Mouse (Mus musculus) gastrocnemius, adult 2 months (tissue): ENCODE results near the gene Gjb5. TPM values are rescaled to one million over a fixed set of nuclear protein-coding genes. Genes with fewer than 3 reads are reported as not detected.

Experiments used
- DNase-seq: peaks from one replicate; pipeline ENCODE4 v3.0.0; 2022
- H3K27ac ChIP-seq: fragments of 200-600 bp; 2 replicates; pipeline ENCODE4 v1.8.1; 2022; ENCODE audit warnings: mild to moderate bottlenecking
- H3K4me3 ChIP-seq: fragments of 200-600 bp; 2 replicates; pipeline ENCODE4 v1.8.1; 2022; ENCODE audit warnings: mild to moderate bottlenecking, moderate library complexity
- CTCF ChIP-seq: fragments of 200-600 bp; IDR thresholded peaks from 2 replicates; pipeline ENCODE4 v1.8.1; 2022; ENCODE audit warnings: antibody characterized with exemption, mild to moderate bottlenecking, moderate library complexity
- intact Hi-C: fragments of 180-260 bp; cut with DNase I; formaldehyde crosslinking; loops from one replicate; pipeline ENCODE4 v1.15.1; 2025
- total RNA-seq, 2 experiments: library from RNA; stranded (reverse); gene quantifications; 2 replicates each; pipeline ENCODE4 v1.2.3; 2021

Gene Gjb5
- total RNA-seq, 2 experiments from 2014 or later: not detected

DNA sequence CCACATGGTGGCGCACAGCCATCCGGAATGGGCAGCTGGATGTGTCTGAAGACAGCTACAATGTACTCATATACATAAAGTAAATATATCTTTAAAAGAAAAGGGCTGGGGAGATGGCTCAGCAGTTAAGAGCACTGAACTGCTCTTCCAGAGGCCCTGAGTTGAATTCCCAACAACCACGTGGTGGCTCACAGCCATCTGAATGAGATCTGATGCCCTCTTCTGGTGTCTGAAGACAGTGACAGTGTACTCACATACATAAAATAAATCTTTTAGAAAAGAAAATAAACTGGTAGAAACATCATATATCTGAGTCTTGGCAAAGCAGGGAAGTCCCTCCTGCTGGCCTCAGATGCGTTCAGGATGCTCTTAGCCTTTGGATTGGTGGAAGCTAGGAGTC lies 40.8 kb downstream of the Gjb5 start:
- intact Hi-C loops: no loop called here
- no peak overlapping the region for H3K4me3 ChIP-seq
- TF ChIP-seq CTCF: peak; percentile 43
- DNase-seq: no peak
- H3K27ac ChIP-seq: no peak overlapping the region

DNA sequence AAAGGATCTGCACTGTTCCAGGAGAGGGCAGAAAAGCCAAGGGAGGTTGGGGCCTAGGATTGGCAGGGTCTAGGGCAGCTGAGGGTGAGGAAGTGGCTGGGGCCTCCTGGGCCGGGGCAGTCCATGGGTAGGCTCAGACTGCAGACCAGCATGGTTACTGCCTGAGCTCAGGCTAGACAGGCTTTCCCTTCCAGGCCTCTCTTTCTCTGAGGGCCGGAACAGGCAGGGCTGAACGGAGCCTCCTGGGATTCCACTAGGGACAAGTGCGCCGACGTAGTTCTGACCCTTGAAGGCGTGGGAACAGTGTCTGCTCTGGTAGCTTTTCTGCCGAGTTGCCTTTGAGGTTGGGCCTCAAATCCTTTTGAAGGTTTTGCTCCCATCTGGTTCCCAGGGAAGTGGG lies 42.2 kb downstream of the Gjb5 start:
- DNase-seq: peak; percentile 36
- intact Hi-C loops: no loop called here
- H3K27ac ChIP-seq: peak overlapping the region; percentile 79

DNA sequence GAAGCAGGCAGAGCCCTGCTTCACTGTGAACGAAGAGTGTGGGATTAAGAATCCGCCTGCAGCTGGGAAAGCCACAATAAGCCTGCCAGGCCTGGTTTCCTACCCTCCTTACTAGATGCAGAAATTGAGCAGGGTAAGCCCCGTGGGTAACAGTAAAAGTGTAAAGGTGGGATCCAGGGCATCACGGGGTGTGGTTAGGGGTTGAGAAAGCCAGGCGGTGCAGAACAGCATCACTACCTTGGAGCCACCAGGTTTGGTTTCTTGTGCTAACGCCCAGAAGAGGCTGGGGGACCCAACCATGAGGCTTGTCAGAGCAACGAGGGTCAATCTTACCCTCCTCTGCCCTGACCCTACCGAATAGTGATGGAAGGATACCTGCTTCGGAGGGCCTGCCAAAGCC lies 43.4 kb downstream of the Gjb5 start:
- H3K27ac ChIP-seq: peak overlapping the region; percentile 79
- intact Hi-C loops: no loop called here
- peak overlapping the region; percentile 72 for H3K4me3 ChIP-seq
- TF ChIP-seq CTCF: no peak
- DNase-seq: no peak

More for the DNA sequence above, 42.2 kb downstream of the Gjb5 start:
- H3K4me3 ChIP-seq: no peak overlapping the region
- TF ChIP-seq CTCF: no peak

DNA sequence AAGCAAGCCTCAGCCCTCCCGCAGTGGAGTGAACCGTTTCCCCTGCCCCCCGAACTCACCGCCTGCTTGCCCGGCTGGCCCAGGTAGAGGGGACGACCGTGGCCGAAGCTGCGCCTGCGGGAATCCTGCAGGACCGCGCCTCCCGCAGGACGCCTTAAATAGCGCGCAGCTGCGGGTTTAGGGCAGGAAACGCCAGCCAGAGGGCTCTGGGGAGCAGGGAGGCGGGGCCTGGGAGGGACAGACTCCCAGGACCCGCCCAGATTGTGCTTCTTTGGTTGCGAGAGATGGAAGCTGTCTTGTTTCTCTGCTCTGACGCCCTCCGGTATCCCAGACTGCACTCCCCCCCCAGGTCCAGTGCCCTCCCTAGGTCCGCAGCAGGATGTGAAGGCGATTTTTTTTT lies 44.1 kb downstream of the Gjb5 start, which contains the start of gene Gja4:
Gene Gja4 (minus strand): TSS at position 179 of the 400 bp plus-strand sequence.
- Histone ChIP-seq H3K27ac (peak within 1 kb of the TSS; percentile 79), H3K4me3 (peak within 1 kb of the TSS; percentile 72)
- DNase-seq: peak; percentile 89
- TF ChIP-seq CTCF: peak; percentile 50
- intact Hi-C loops: no loop called here

DNA sequence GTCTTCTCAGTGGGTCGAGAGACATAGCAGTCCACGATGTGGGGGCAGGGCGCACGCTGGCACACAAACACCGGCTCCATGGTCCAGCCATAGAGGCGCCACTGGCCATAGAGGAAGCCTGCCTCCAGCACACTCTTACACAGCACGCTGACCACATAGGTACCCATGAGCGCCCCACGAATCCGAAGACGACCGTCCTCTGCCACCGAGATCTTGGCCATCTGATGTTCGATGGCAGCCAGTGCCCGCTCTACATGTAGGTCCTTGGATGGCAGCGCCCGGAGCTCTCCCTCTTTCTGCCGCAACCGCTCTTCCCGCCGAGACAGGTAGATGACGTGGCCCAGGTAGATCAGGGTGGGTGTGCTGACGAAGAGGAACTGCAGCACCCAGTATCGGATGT lies 45.6 kb downstream of the Gjb5 start:
- peak overlapping the region; percentile 72 for H3K4me3 ChIP-seq
- TF ChIP-seq CTCF: no peak
- H3K27ac ChIP-seq: peak overlapping the region; percentile 79
- DNase-seq: no peak
- intact Hi-C loops: no loop called here

DNA sequence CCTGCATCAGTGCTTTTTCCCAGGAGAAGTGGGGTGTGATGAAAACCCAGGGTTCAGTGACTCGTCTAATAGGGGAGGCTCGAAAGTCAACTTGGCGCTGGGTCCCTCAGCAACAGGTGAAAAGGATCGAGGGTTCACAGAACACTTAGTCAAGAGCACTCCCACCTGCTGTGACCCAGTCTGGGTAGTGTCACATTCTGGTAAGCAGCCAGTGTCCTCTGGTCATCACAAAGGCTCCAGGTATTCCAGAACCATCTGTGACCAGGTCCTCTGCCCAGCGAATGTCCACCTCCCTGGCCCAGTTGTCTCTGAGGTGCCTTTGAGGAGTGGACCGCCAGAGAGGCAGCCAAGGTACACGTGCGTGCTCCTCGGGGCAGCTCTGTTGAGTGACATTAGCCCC lies 46.4 kb downstream of the Gjb5 start:
- H3K4me3 ChIP-seq: peak overlapping the region; percentile 72
- H3K27ac ChIP-seq: peak overlapping the region; percentile 79
- no peak for DNase-seq

DNA sequence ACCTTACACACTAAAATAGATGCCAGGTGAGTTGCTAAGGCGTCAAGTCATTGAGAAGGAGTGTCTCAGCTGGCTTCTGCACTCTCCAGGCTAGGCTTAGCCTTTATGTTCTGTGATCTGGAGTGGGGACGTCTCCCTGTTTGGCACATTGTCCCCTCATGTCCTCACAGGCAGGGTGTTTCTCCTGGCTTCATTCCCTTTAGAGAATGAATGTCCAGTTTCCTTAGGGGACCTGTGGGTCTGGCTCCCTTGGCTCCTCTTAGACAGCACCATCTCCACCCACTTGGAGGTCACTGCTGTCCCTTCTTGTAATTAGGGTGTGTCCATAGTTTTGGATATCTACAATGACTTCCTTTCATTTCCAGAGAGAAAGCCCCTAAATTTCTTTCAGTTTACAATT lies 51.1 kb downstream of the Gjb5 start:
- no peak overlapping the region for H3K4me3 ChIP-seq
- intact Hi-C loops: no loop called here
- no peak overlapping the region for H3K27ac ChIP-seq
- TF ChIP-seq CTCF: no peak
- DNase-seq: no peak

More for the DNA sequence above, 46.4 kb downstream of the Gjb5 start:
- intact Hi-C loops: no loop called here
- no peak for TF ChIP-seq CTCF

Other genes starting within 250 kb of the Gjb5 start
- 1 to 10 TPM in 1 of 2 experiments, under 1 TPM in 1; 0.87 to 1.4 TPM for gene Tmem35b, start 234.5 kb downstream of the Gjb5 start, total RNA-seq
- gene Dlgap3, start 189.0 kb downstream of the Gjb5 start, total RNA-seq: not detected
- gene Smim12, start 114.4 kb downstream of the Gjb5 start, total RNA-seq: 10 to 100 TPM; 31.9 to 36.5 TPM
- gene Gja4, start 44.1 kb downstream of the Gjb5 start, total RNA-seq: 1 to 10 TPM; 3.4 to 5.2 TPM
- gene Gjb3, start 27.3 kb downstream of the Gjb5 start, total RNA-seq: not detected
- gene Gjb4, start 4.1 kb downstream of the Gjb5 start, total RNA-seq: not detected